Mouse (Mus musculus) kidney, adult 2 months (tissue): Measurements from ENCODE around the gene Rnase11.

ENCODE experiments used
- CTCF ChIP-seq: fragments of 200-500 bp; conservative IDR thresholded peaks from 2 replicates; pipeline ENCODE4 v1.5.1; 2011; ENCODE audit warnings: low read depth, mild to moderate bottlenecking, control low read depth, low read length, moderate library complexity, mixed read lengths; ENCODE audit not compliant: insufficient read depth, insufficient read length
- POLR2A ChIP-seq: fragments of 200-500 bp; IDR thresholded peaks from one replicate; pipeline ENCODE4 v1.6.1; 2011; ENCODE audit warnings: low read depth, low read length, control low read depth

DNA sequence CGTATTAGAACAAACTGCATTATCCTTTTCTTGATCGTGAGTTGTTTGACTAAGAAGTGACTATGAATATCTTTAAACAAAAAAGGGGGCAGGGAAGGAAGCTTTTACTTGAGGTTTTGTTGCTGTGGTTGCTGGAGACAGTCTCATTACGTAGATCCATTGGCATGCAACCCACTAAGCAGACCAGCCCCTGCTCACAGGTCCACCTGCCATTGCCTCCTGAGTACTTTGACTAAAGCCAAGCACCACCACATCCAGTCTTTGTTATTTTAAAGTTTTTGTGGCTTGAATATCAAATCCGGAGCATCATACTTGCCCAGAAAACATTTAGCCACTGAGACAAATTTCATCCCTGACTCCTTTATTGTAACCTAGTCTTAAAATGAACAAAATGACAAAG is 13.7 kb downstream of the Rnase11 start:
- no peak for TF ChIP-seq POLR2A
- TF ChIP-seq CTCF, result no peak
